Mouse (Mus musculus): Measurements from ENCODE around the gene Crabp2.

GRCm38 (mm10) chr3:87989935-87990334 is 41.5 kb downstream of the Crabp2 start:
- TF ChIP-seq CTCF (conservative IDR thresholded peaks at IDR 0.05; ENCODE audit: insufficient read depth, insufficient read length, low read depth, low read length) (no peak), POLR2A (IDR thresholded peaks at IDR 0.05; ENCODE audit: low read depth, low read length) (no peak)

Measured in kidney, adult 2 months (tissue).